In the genomic region with DNA sequence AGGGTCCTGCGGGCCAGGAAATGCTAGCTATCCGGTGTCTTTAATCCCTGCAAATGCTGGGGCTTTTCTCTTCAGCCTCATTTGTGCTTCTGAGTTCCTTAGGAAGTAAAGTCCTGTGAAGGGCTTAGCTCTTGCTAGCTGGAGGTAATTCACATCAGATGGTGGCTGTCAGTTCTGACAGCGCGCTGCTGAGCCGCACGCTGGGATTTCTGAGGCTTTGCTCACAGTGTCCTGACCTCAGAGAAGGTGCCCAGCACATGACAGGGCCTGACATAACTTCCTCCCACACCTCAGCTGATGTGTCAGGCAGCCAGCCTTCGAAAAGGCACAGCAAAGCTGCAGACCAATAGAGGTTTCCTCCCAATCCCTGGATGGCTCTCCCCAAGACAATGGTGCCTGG, we compare ENCODE assay signal across 12 mouse cellular contexts.
DNase-seq lines count a peak whose midpoint lies in the region; ATAC-seq lines count a peak whose summit lies in the region.
"Had no signal": no experiment of that assay in that cellular context is flagged by ENCODE, and none has a peak within 500 bp of the region (broad histone marks: within the 10 kb centered on the region; RNA-seq: fewer than 3 reads in every experiment).

No protein-coding gene starts in this region.

- H3K36me3 ChIP-seq in heart, embryonic 13.5 days: no peaks in the 10 kb centered on the region
- H3K36me3 ChIP-seq in embryonic facial prominence, embryonic 13.5 days: no peaks in the 10 kb centered on the region
- no peaks in the 10 kb centered on the region for H3K36me3 ChIP-seq in kidney, embryonic 15.5 days

- H3K4me1 ChIP-seq in heart, embryonic 13.5 days: peaks cover 36% of the 10 kb centered on the region
- peaks cover 46% of the 10 kb centered on the region for H3K4me1 ChIP-seq in embryonic facial prominence, embryonic 13.5 days
- H3K4me1 ChIP-seq in kidney, embryonic 15.5 days: peaks cover 17% of the 10 kb centered on the region

- H3K4me2 ChIP-seq in heart, embryonic 13.5 days: no peak overlapping the region
- H3K4me2 ChIP-seq in embryonic facial prominence, embryonic 13.5 days: no peak overlapping the region
- no peak overlapping the region for H3K4me2 ChIP-seq in kidney, embryonic 15.5 days

- no peak for DNase-seq in heart, postnatal 25 days (ENCODE audit: low spot score)
- peak; percentile 14 for DNase-seq in brain, adult 2 months (ENCODE audit: low read depth, low spot score)
- peak; percentile 51 for DNase-seq in mesoderm, embryonic 11.5 days (ENCODE audit: low read depth, low spot score)
- no peak for DNase-seq in frontal cortex, adult 2 months (ENCODE audit: extremely low spot score in 1 of 2, low spot score in 1 of 2)
- DNase-seq: adrenal gland, postnatal 36 days; cerebellum, adult 18-20 months; spleen, adult 18-20 months had no signal

- H3K4me3 ChIP-seq in heart, embryonic 13.5 days: no peak overlapping the region
- H3K4me3 ChIP-seq in embryonic facial prominence, embryonic 13.5 days: no peak overlapping the region
- H3K4me3 ChIP-seq in kidney, embryonic 15.5 days (replicated peaks): no peak overlapping the region

- no peaks in the 10 kb centered on the region for H3K9me3 ChIP-seq in heart, embryonic 13.5 days
- no peaks in the 10 kb centered on the region for H3K9me3 ChIP-seq in embryonic facial prominence, embryonic 13.5 days
- H3K9me3 ChIP-seq in kidney, embryonic 15.5 days (replicated peaks): no peaks in the 10 kb centered on the region

- H3K27me3 ChIP-seq in heart, embryonic 13.5 days (replicated peaks): peaks cover 32% of the 10 kb centered on the region
- peaks cover 28% of the 10 kb centered on the region for H3K27me3 ChIP-seq in embryonic facial prominence, embryonic 13.5 days
- H3K27me3 ChIP-seq in kidney, embryonic 15.5 days: peaks cover 37% of the 10 kb centered on the region

- 0 out of 2 replicates have a peak overlapping the region, but pooled peaks have one; percentile 25 for H3K9ac ChIP-seq in heart, embryonic 13.5 days
- no peak overlapping the region for H3K9ac ChIP-seq in embryonic facial prominence, embryonic 13.5 days
- H3K9ac ChIP-seq in kidney, embryonic 15.5 days: no peak overlapping the region

- intact Hi-C loops in heart, postnatal 25 days (cut with DNase I): no loop called here

- WGBS in heart, embryonic 13.5 days: 7% methylated on average over 7 of the region's 7 CpGs
- WGBS in embryonic facial prominence, embryonic 13.5 days: 3% methylated on average over 7 of the region's 7 CpGs
- 14% methylated on average over 7 of the region's 7 CpGs for WGBS in kidney, embryonic 15.5 days

- peak overlapping the region; percentile 73; the same call in 1 of the 2 replicates for H3K27ac ChIP-seq in heart, embryonic 13.5 days (replicated peaks)
- peak overlapping the region; percentile 24; the same call in 1 of the 2 replicates for H3K27ac ChIP-seq in embryonic facial prominence, embryonic 13.5 days
- no peak overlapping the region for H3K27ac ChIP-seq in kidney, embryonic 15.5 days
- H3K27ac ChIP-seq: hindbrain, postnatal 0 days; kidney, postnatal 0 days had no signal

- ATAC-seq in heart, embryonic 13.5 days (ENCODE audit: extremely low read depth, insufficient number of reproducible peaks, low FRiP score, low TSS enrichment): no peak
- no peak for ATAC-seq in embryonic facial prominence, embryonic 13.5 days (ENCODE audit: insufficient number of reproducible peaks, insufficient read depth, low FRiP score, low TSS enrichment, low read depth)
- no peak for ATAC-seq in kidney, embryonic 15.5 days (replicated peaks; ENCODE audit: low FRiP score)
- ATAC-seq: hindbrain, postnatal 0 days had no signal

Comparison
In these comparisons a context has a peak if more than half of its experiments do, and no peak if none do; other contexts are left out.
1. DNase-seq: peak in brain, adult 2 months (single experiment) and mesoderm, embryonic 11.5 days (single experiment); none in heart, postnatal 25 days (single experiment) and frontal cortex, adult 2 months (0 of 2).